Mouse (Mus musculus): Measurements from ENCODE around the gene Slc39a11. TPM values are rescaled to one million over a fixed set of nuclear protein-coding genes. Genes with fewer than 3 reads are reported as not detected.

The Slc39a11 gene
- polyA plus RNA-seq, 1 experiment from 2014 or later, result 18.3 TPM

DNA sequence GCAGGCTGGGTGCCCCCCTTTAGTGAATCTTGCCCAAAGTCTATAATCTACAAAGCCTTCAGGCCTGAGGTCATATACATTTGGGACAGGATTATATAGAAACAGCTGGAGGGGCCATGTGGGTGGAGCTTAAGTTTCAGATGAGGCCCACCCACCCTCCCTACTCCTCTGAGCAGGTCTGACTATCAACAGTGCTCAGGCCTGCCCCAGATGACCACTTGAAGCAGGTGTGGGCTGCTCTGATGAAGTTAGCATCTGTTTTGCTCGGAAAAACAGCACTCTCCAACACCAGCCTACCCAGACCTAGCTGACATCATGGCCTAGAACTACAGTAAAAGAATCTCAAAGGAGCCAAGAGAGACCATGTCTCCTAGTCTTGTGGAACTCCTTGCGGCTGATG is 189.8 kb downstream of the Slc39a11 start:
- Histone ChIP-seq H3K9me3 (replicated peaks) (no peaks in the 10 kb centered on the region; the same call in 1 of the 2 replicates), H3K4me3 (no peak overlapping the region), H3K36me3 (no peaks in the 10 kb centered on the region), H3K27ac (no peak overlapping the region), H3K4me2 (no peak overlapping the region), H3K27me3 (replicated peaks) (no peaks in the 10 kb centered on the region), H3K4me1 (no peaks in the 10 kb centered on the region), H3K9ac (no peak overlapping the region)
- WGBS (ENCODE audit: insufficient replicate concordance), result 69% methylated on average over 2 of the region's 2 CpGs
- no peak for ATAC-seq

DNA sequence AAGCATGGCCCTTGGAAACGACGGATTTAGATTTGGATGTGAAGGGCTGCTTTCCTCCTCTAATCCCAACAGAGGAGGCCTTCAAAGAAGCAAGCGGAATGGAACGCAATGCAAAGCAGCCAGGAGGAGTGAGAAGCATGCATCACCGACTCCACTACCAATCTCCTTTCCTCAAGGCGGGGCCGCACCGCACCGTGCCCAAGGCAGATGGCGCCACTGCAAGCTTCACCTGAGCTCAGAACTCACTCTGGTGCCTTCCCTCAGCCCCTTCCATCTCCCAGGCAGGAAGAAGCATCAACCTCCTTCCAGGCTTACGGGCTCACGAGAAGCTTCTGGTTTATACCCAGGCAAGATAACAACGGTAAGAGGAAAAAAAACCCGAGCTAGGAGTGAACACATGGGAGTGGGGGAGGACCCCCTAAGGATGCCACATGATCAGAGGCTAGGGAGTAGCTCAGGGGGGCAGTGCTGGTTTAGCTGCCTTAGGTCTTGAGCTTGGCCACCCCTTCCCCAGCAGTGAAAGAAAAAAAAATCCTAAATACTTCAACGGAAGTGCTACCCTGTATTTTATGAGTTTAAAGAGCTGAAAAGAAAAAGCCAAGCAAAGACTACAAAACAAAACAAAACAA is 191.2 kb downstream of the Slc39a11 start:
- Histone ChIP-seq H3K4me3 (no peak overlapping the region), H3K4me2 (no peak overlapping the region), H3K9ac (no peak overlapping the region), H3K27me3 (replicated peaks) (no peaks in the 10 kb centered on the region), H3K27ac (no peak overlapping the region), H3K4me1 (no peaks in the 10 kb centered on the region), H3K36me3 (no peaks in the 10 kb centered on the region), H3K9me3 (replicated peaks) (no peaks in the 10 kb centered on the region; the same call in 1 of the 2 replicates)
- WGBS (ENCODE audit: insufficient replicate concordance), result 61% methylated on average over 15 of the region's 15 CpGs
- no peak for ATAC-seq

DNA sequence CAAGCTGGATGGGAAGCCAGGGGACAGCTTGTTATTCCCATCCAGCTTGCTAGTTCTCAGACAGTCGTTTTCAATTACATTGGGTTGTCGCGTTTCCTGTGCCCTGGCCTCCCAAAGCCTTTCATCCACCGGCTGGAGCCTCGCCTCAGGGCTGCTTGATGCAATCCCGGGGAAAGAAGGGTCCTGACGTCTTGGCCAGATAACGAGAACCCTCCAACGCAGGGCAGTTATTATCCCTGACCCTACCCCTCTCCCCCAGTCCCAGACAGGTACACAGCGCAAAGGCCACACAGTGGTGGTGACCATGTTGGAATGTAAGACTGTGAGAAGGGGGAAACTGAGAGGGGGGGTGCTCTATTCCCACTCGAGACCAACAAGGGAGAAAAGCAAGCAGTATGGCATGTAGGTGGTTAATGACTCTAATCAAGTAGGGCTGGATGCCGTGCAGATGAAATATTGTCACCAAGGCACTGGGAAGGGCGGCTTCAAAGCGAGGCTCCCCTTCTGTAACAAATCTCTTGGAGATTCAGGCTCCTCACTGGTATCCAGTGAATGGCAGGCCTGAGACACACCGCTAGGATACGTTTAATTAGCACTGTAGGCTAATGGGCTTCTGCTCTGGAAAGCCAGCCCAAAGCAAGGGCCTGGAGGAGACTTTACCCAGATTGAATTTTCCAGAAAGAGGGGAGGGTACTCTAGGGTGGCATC is 196.9 kb downstream of the Slc39a11 start:
- no peak overlapping the region for H3K4me2 ChIP-seq
- no peaks in the 10 kb centered on the region for H3K36me3 ChIP-seq
- H3K27ac ChIP-seq, result no peak overlapping the region
- no peaks in the 10 kb centered on the region for H3K27me3 ChIP-seq (replicated peaks)
- no peaks in the 10 kb centered on the region for H3K9me3 ChIP-seq (replicated peaks)
- H3K4me1 ChIP-seq, result no peaks in the 10 kb centered on the region
- 59% methylated on average over 16 of the region's 16 CpGs for WGBS (ENCODE audit: insufficient replicate concordance)
- no peak overlapping the region for H3K9ac ChIP-seq
- no peak for ATAC-seq
- no peak overlapping the region for H3K4me3 ChIP-seq

DNA sequence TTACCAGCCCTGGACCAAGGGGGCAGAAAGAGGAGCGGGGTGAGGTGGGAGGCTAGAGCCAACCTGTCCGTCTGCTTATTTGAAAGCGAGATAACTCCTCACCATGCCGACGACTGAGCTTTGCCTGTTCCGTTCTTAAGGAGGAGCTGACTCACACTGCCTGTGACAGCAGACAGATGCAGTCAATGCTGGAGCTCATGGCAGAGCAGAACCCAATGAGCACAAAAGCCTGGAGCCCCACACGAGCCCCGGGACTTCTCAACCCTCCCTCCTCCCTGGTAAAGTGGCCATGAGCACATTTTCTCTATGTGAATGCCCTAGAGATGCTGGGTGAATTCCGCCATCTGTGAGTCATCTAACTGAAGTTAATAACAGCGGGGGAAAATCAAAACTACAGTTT is 198.6 kb downstream of the Slc39a11 start:
- no peak overlapping the region for H3K4me2 ChIP-seq
- no peaks in the 10 kb centered on the region for H3K9me3 ChIP-seq (replicated peaks)
- 76% methylated on average over 10 of the region's 10 CpGs for WGBS (ENCODE audit: insufficient replicate concordance)
- ATAC-seq, result no peak
- no peak overlapping the region for H3K9ac ChIP-seq
- no peak overlapping the region for H3K27ac ChIP-seq
- no peaks in the 10 kb centered on the region for H3K36me3 ChIP-seq
- H3K4me1 ChIP-seq, result no peaks in the 10 kb centered on the region
- no peak overlapping the region for H3K4me3 ChIP-seq
- no peaks in the 10 kb centered on the region for H3K27me3 ChIP-seq (replicated peaks)

DNA sequence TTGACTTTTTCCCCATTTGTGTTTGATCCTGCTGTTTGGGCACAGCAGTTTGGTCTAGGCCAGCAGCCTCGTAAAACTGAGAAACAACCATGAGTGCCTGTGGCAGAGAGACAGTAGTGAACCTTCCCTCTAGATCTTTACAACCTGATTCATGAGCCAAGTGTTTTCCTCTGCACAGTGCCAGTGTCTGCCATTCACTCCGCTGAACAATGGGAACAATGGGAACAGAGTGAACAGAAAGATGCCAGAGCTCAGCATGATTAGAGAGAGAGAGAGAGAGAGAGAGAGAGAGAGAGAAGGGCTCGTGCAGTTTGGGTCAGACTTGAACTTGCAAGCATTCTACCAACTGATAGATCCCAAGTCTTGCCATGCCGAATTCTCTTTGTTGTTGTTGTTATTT is 199.2 kb downstream of the Slc39a11 start:
- H3K36me3 ChIP-seq, result no peaks in the 10 kb centered on the region
- H3K27ac ChIP-seq, result no peak overlapping the region
- WGBS (ENCODE audit: insufficient replicate concordance), result 67% methylated on average over 4 of the region's 4 CpGs
- no peak overlapping the region for H3K4me2 ChIP-seq
- no peaks in the 10 kb centered on the region for H3K27me3 ChIP-seq (replicated peaks)
- ATAC-seq, result no peak
- H3K4me3 ChIP-seq, result no peak overlapping the region
- no peaks in the 10 kb centered on the region for H3K4me1 ChIP-seq
- H3K9me3 ChIP-seq (replicated peaks), result no peaks in the 10 kb centered on the region
- H3K9ac ChIP-seq, result no peak overlapping the region

DNA sequence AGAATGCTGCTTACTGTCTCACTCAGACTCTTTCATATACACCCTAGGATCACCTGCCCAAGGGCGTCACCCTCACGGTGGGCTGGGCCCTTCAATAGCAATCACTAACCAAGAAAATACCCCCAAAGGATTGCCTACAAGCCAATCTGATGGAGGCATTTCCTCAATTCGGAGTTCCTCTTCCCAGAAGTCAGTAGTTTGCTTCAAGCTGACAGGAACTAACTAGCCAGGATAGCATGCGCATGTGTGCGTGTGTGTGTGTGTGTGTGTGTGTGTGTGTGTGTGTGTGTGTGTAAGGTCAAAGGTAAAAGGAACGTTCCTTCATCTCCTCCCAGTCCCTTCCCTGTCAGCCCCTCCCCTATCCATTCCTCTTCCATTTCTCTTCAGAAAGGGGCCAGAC is 199.9 kb downstream of the Slc39a11 start:
- no peak for ATAC-seq
- no peaks in the 10 kb centered on the region for H3K9me3 ChIP-seq (replicated peaks)
- no peak overlapping the region for H3K9ac ChIP-seq
- H3K27ac ChIP-seq, result no peak overlapping the region
- H3K4me3 ChIP-seq, result no peak overlapping the region
- no peak overlapping the region for H3K4me2 ChIP-seq
- no peaks in the 10 kb centered on the region for H3K36me3 ChIP-seq
- no peaks in the 10 kb centered on the region for H3K27me3 ChIP-seq (replicated peaks)
- whole genome bisulfite sequencing (ENCODE audit: insufficient replicate concordance), result 66% methylated on average over 6 of the region's 6 CpGs
- H3K4me1 ChIP-seq, result no peaks in the 10 kb centered on the region

DNA sequence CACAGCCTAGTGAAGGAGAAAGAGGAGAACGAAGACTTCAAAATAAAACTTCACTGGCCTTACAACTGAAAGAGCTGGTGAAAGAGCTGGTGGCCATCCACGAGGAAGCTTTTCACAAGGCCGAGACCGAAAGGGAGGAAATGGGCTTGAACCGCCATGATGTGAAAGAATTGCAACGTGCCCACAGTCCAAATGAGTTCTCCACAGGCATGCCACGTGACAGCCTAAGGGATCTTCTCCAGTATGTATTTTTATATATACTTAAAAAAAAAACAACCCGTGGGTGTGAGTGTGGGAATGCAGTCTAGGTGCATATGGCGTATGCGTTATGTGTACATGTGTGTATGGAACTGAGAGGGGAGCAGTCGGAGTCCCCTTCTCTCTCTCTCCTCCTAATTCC is 207.8 kb downstream of the Slc39a11 start:
- ATAC-seq, result no peak
- 80% methylated on average over 11 of the region's 11 CpGs for WGBS (ENCODE audit: insufficient replicate concordance)

DNA sequence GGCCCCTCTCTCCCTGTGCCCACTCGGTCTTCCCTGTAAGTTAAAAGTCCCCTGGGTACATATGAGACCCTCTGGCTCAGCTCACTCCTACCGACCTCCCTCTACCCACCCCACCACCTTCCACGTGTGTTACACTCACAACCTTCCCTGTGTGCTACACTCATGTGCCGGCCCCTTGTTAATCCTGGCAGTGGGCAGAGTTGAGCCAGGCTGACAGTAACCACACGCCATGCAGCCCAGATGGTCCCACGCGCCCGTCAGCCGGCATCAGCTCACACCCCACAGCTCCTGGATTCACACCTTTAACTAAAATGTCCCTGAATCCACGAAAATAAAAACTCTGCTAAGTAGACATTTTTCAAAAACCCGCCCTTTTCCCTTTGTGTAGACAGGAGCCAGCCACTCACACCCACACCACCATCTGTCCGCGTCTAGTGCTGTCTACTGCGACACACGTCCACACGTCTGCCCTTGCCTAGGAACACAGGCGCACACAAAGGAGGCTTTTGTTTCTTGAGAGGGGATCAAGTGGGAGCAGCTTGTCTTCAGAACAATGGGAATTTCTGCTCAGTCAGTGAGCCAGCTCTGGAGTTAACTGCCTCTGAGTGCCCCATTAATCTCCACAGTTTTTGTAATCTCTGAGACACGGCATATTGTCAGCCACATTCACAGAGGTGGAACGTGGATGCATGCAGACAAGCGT is 210.4 kb downstream of the Slc39a11 start:
- Histone ChIP-seq H3K4me1 (no peaks in the 10 kb centered on the region), H3K36me3 (peaks cover 9% of the 10 kb centered on the region; the same call in 1 of the 2 replicates), H3K4me2 (no peak overlapping the region), H3K27ac (no peak overlapping the region), H3K9me3 (replicated peaks) (no peaks in the 10 kb centered on the region), H3K4me3 (no peak overlapping the region), H3K27me3 (replicated peaks) (no peaks in the 10 kb centered on the region), H3K9ac (no peak overlapping the region)
- ATAC-seq, result no peak
- WGBS (ENCODE audit: insufficient replicate concordance), result 80% methylated on average over 20 of the region's 20 CpGs

More for the DNA sequence above, 207.8 kb downstream of the Slc39a11 start:
- Histone ChIP-seq H3K4me2 (no peak overlapping the region), H3K27ac (no peak overlapping the region), H3K36me3 (0 out of 2 replicates have a peak, but pooled peaks cover 9% of the 10 kb centered on the region), H3K27me3 (replicated peaks) (no peaks in the 10 kb centered on the region), H3K9ac (no peak overlapping the region), H3K4me3 (no peak overlapping the region), H3K9me3 (replicated peaks) (no peaks in the 10 kb centered on the region), H3K4me1 (no peaks in the 10 kb centered on the region)

DNA sequence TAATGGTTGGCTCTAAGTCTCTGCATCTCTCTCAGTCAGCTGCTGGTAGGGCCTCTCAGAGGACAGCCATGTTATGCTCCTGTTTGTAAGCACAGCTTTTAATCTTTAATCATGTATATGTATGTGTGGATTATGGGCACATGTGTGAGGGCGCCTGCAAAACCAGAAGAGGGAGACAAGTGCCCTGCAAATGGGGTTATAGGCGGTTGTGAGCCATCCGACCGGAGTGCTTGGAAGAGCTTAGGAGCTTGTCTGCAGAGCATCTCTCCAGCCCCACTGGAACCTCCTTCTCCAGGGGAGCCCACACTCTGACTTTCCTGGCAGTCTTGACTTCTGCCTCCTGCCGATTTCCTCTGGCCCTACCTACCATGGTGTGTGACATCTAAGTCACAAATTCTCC is 211.0 kb downstream of the Slc39a11 start:
- no peak overlapping the region for H3K4me2 ChIP-seq
- H3K9ac ChIP-seq, result no peak overlapping the region
- 76% methylated on average over 5 of the region's 5 CpGs for WGBS (ENCODE audit: insufficient replicate concordance)
- no peaks in the 10 kb centered on the region for H3K9me3 ChIP-seq (replicated peaks)
- no peaks in the 10 kb centered on the region for H3K27me3 ChIP-seq (replicated peaks)
- H3K4me3 ChIP-seq, result no peak overlapping the region
- no peak for ATAC-seq
- no peaks in the 10 kb centered on the region for H3K4me1 ChIP-seq
- no peak overlapping the region for H3K27ac ChIP-seq
- H3K36me3 ChIP-seq, result peaks cover 9% of the 10 kb centered on the region; the same call in 1 of the 2 replicates

DNA sequence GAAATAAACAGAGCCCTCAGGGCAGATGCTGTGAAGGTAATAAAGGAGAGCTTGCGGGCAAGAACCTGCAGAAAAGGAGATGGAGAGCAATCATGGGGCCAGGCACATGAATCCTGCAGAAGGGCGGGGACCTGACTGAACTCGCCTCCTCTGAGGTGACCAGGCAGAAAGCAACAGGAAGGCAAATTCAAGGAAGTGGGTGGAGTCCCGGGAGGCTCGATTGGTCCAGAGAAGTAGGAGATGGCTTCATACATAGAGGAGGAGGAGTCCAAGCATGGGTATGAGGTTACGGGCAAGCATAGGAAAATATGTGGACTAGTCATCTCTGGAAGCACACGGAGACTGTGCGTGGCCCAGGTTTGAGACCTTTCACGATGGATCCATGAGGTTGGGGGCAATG is 212.5 kb downstream of the Slc39a11 start:
- WGBS (ENCODE audit: insufficient replicate concordance), result 60% methylated on average over 9 of the region's 9 CpGs
- Histone ChIP-seq H3K4me3 (no peak overlapping the region), H3K9me3 (replicated peaks) (no peaks in the 10 kb centered on the region), H3K4me1 (no peaks in the 10 kb centered on the region), H3K36me3 (peaks cover 9% of the 10 kb centered on the region; the same call in 1 of the 2 replicates), H3K27ac (no peak overlapping the region), H3K4me2 (no peak overlapping the region), H3K9ac (no peak overlapping the region), H3K27me3 (replicated peaks) (no peaks in the 10 kb centered on the region)
- ATAC-seq, result no peak

DNA sequence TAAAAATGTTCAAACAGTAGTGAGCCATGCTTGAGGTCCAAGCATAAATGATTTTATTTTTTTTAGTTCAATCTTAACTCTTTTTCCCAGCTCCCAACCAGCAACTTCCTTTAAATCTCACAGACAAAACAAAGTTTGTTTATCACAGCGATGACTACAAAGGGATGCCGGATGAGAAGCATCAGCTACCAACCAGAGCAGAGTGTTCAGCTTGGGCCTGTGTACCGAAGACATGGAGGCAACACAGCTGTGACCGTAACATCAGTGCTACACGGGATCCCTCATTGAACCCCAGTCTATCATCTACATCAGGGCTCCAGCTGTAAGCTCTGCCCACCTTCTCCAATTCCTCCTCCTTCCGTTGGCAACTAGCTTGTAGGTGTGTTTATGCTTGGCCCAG is 213.6 kb downstream of the Slc39a11 start:
- no peak overlapping the region for H3K4me3 ChIP-seq
- H3K27me3 ChIP-seq (replicated peaks), result no peaks in the 10 kb centered on the region
- no peaks in the 10 kb centered on the region for H3K4me1 ChIP-seq
- H3K9ac ChIP-seq, result no peak overlapping the region
- peaks cover 4% of the 10 kb centered on the region; the same call in 1 of the 2 replicates for H3K36me3 ChIP-seq
- no peak overlapping the region for H3K4me2 ChIP-seq
- 83% methylated on average over 6 of the region's 6 CpGs for WGBS (ENCODE audit: insufficient replicate concordance)
- H3K9me3 ChIP-seq (replicated peaks), result no peaks in the 10 kb centered on the region
- no peak overlapping the region for H3K27ac ChIP-seq
- no peak for ATAC-seq

DNA sequence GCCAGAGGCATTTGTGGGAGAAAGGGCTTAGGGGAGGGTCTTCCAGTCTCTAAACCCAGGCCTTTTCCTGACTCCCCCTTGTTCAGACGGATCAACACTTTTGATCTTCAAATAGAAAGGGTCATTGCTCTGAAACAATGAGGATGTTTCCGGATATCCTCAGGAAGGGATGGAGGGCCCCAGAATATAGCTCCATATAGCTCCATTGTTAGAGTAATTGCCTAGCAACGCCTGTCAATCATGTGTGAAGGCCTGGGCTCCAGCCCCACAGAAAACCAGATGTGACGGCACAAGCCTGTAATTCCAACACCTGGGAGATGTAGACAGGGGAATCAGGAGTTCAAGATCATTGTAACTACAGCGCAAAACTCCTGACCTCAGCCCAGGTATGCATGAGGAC is 214.2 kb downstream of the Slc39a11 start:
- 64% methylated on average over 5 of the region's 5 CpGs for WGBS (ENCODE audit: insufficient replicate concordance)

More for the DNA sequence above, 214.2 kb downstream of the Slc39a11 start:
- H3K27ac ChIP-seq, result no peak overlapping the region
- no peaks in the 10 kb centered on the region; the same call in 1 of the 2 replicates for H3K36me3 ChIP-seq
- ATAC-seq, result no peak
- H3K9me3 ChIP-seq (replicated peaks), result no peaks in the 10 kb centered on the region
- no peak overlapping the region for H3K4me2 ChIP-seq
- no peaks in the 10 kb centered on the region for H3K4me1 ChIP-seq
- H3K4me3 ChIP-seq, result no peak overlapping the region
- no peak overlapping the region for H3K9ac ChIP-seq
- H3K27me3 ChIP-seq (replicated peaks), result no peaks in the 10 kb centered on the region

All from liver, embryonic 12.5 days (tissue).